Mouse (Mus musculus) brain, embryonic 14.5 days (tissue): ENCODE data around the gene Atp6ap1.

Experiments
- CTCF ChIP-seq: fragments of 200-500 bp; IDR thresholded peaks from 2 replicates; pipeline ENCODE4 v1.5.1; 2012; ENCODE audit warnings: inconsistent platforms, mild to moderate bottlenecking, moderate library complexity, borderline replicate concordance; ENCODE audit not compliant: insufficient read depth, insufficient read length; ENCODE audit errors: extremely low read depth
- POLR2A ChIP-seq: fragments of 200-500 bp; IDR thresholded peaks from 2 replicates; pipeline ENCODE4 v1.6.1; 2012; ENCODE audit warnings: mild to moderate bottlenecking, inconsistent platforms, borderline replicate concordance; ENCODE audit not compliant: poor library complexity, insufficient read depth, insufficient read length, severe bottlenecking; ENCODE audit errors: extremely low read depth

GRCm38 (mm10) chrX:74299721-74300120, 2.8 kb downstream of the Atp6ap1 start:
- TF ChIP-seq CTCF: no peak
- TF ChIP-seq POLR2A: no peak
